Mouse (Mus musculus) brown adipose tissue, adult 24 weeks (tissue): ENCODE results near the gene Mcoln3. TPM values are rescaled to one million over a fixed set of nuclear protein-coding genes. Genes with fewer than 3 reads are reported as not detected.

Source experiments
- H3K27ac ChIP-seq: fragments of 200-500 bp; replicated peaks from 2 replicates; pipeline ENCODE4 v1.5.1; 2012; ENCODE audit warnings: low read depth, mild to moderate bottlenecking, low read length
- H3K4me1 ChIP-seq: fragments of 200-500 bp; 2 replicates; pipeline ENCODE4 v1.6.1; 2012; ENCODE audit warnings: low read length, mixed read lengths; ENCODE audit not compliant: control insufficient read depth, insufficient read depth, insufficient read length
- H3K4me3 ChIP-seq: fragments of 200-500 bp; 2 replicates; pipeline ENCODE4 v1.5.1; 2012; ENCODE audit warnings: low read depth, mild to moderate bottlenecking, low read length, moderate library complexity; ENCODE audit not compliant: insufficient read depth
- polyA plus RNA-seq: library from polyadenylated mRNA; stranded (reverse); fragments of >200 nt; gene quantifications from 2 replicates; pipeline ENCODE4 v1.2.4, GENCODE M21; 2012; ENCODE audit not compliant: missing spikeins, insufficient read depth, insufficient read length

Gene Mcoln3
- polyA plus RNA-seq, 1 experiment: not detected

DNA sequence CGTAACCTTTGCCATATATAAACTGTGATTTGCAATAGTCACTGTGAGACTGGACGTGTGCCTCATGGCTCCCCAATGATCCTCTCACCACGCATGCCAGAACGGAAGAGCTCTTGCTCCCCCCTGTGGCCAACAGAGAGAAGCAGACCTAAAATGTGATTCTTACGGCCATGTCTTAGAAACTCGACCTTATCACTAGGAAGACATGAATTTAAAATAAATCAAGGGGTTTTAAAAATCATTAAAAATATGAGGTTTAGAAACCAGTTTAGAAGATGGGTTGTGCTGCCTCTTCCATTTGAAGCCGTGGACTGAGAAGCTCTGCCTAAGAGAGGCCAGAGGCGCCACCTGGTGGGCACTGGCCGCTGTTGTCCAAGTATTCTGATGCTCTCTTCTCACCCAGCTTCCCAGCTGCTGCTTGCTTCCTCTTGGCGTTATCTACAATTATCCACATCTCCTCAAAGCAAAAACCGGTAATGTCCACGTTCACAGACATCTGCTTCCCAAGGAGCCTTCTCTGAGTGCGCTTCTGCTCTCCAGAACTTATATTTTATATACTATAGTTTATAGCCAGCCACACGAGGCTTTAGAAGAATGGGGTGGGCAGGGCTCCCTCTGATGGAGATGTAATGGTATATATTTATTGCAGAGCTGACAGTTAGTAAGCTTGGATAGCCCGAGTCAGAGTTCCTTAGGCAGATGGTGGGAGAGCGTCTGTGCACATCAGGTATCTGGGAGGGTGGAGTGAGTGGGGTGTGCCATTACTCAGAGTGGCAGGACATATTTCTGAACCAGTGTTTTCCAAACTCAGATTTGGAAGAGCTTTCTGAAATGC lies 60.7 kb downstream of the Mcoln3 start:
- Histone ChIP-seq H3K27ac (no peak overlapping the region), H3K4me3 (no peak overlapping the region), H3K4me1 (no peaks in the 10 kb centered on the region)

DNA sequence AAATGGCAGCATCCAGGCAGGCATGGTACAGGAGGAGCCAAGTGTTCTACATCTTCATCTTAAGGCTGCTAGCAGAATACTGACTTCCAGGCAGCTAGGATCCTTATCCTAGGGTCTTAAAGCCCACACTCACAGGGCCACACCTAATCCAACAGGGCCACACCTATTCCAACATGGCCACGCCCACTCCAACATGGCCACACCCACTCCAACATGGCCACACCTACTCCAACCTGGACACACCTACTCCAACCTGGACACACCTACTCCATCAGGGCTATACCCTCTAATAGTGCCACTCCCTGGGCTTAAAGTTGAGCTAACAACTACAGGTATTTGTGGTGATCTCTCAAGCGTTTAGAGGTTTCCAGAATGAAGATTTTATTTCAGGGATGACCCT lies 63.1 kb downstream of the Mcoln3 start:
- Histone ChIP-seq H3K4me3 (no peak overlapping the region), H3K27ac (no peak overlapping the region)

DNA sequence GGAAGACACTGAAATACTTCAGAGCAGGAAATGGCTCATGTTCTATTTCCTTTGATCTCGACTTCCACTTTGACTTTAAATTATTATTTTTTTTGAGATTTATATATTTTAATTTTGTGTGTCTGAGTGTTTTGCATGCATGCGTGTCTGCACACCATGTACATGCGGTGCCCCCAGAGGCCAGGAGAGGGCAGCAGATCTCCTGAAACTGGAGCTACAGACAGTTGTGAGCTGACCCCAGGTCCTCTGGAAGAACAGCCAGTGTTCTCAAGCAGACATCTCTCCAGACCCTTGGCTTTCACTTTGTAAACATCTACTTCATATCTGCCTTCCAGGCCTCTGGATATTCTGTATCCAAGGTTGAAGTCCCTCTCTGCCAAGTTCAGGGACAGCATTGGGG lies 63.7 kb downstream of the Mcoln3 start:
- Histone ChIP-seq H3K4me1 (no peaks in the 10 kb centered on the region), H3K4me3 (no peak overlapping the region), H3K27ac (no peak overlapping the region)

More for the DNA sequence above, 63.1 kb downstream of the Mcoln3 start:
- H3K4me1 ChIP-seq: no peaks in the 10 kb centered on the region

DNA sequence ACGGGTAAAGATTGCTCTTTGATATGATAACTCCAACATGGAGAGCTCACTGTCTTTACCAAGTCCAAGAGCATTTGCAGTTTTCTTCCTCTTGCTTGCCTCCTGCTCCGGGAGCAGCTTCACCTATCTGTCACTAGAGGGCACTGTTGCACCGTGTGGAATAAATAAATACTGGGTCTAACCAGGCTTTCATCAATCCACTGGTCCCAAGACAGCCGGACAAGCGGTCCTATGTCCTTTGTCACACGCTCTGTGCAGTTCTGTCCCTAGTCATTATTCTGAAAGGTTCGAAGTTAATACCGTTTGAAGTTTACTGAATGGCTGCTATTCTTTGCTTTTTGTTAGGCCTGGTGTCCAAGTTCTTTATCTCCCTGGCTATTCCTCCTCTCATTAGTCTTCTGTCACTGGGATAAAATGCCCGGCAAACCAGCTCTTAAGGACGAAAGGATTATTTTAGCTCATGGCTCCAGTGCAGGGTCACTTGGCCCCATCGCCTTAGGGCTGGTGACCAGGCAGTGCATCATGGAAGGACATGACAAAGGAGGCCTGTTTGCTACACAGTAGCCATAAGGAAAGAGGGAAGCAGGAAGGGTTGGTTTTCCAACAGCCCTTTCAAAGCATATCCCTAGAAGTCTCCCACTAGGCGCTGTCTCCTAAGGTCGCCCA lies 67.9 kb downstream of the Mcoln3 start:
- Histone ChIP-seq H3K4me3 (no peak overlapping the region), H3K27ac (no peak overlapping the region), H3K4me1 (no peaks in the 10 kb centered on the region)

DNA sequence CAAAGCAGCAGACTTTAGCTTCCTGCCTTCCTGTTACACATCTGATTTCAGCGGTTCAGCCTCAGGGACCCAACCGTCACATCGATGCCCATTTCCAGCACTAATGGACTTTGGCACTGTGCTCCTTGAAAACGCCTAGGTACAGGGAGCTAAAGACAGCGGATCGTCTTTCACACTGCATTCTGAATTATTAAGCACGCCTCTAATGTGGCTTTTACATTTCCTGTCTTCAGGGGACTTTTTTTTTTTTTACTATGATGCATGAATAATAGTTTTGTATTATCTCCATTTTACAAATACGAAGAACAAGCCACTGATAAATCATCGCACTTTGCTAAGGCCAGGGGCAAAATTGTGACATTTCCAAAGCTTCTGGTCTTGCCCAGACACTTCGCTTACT lies 68.8 kb downstream of the Mcoln3 start:
- Histone ChIP-seq H3K4me1 (no peaks in the 10 kb centered on the region), H3K27ac (no peak overlapping the region), H3K4me3 (no peak overlapping the region)

DNA sequence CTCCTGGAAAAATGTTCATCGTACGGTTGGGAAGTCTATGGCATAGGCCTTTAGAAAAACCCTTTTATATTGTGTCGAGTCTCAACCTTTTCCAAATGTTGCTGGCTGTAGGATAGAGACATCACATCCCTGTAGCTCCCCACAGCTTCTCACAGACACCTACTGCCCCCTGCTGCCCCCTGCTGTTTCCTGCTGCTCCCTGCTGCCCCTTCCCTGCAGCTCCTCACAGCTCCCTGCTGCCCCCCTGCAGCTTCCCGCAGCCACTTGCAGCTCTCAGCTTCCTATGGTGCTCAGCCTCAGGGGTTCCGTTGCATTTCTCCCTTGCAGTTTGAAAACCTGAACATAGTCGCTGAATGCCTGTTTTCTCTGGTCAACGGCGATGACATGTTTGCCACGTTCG lies 72.7 kb downstream of the Mcoln3 start:
- Histone ChIP-seq H3K27ac (no peak overlapping the region), H3K4me1 (no peaks in the 10 kb centered on the region), H3K4me3 (no peak overlapping the region)

Other genes with a start within 250 kb of the Mcoln3 start
- 14.5 and 17.8 TPM in 2 replicates for gene Bcl10, start 194.6 kb upstream of the Mcoln3 start, polyA plus RNA-seq
- gene 2410004B18Rik, start 179.4 kb upstream of the Mcoln3 start, polyA plus RNA-seq: 18.1 and 19.4 TPM in 2 replicates
- 4.4 and 4.5 TPM in 2 replicates for gene Syde2, start 129.6 kb upstream of the Mcoln3 start, polyA plus RNA-seq
- not detected in 2 replicates for gene Wdr63, start 9.3 kb upstream of the Mcoln3 start, polyA plus RNA-seq
- not detected in 2 replicates for gene Mcoln2, start 32.4 kb downstream of the Mcoln3 start, polyA plus RNA-seq
- gene Lpar3, start 103.5 kb downstream of the Mcoln3 start, polyA plus RNA-seq: not detected in 2 replicates